Mouse (Mus musculus) heart, postnatal 25 days (tissue): Measurements from ENCODE around the gene Fam107a. TPM values are rescaled to one million over a fixed set of nuclear protein-coding genes. Genes with fewer than 3 reads are reported as not detected.
A peak's percentile ranks its signal among the peaks of the same experiment; 100 is the strongest.
"Not testable (repeated sequence)": the region's sequence is repeated elsewhere in the genome, so short reads cannot be mapped to it uniquely, and the experiment has no call there.

Source experiments
- DNase-seq: peaks from one replicate; pipeline ENCODE4 v3.0.0; 2022; ENCODE audit warnings: low spot score
- intact Hi-C: fragments of 180-260 bp; cut with DNase I; formaldehyde crosslinking; loops from one replicate; pipeline ENCODE4 v1.15.1; 2025
- total RNA-seq, 2 experiments: library from RNA; stranded (reverse); gene quantifications; 2 replicates each; pipeline ENCODE4 v1.2.3; 2021

The Fam107a gene
- total RNA-seq, 2 experiments from 2014 or later, result 4.8 to 10.6 TPM

DNA sequence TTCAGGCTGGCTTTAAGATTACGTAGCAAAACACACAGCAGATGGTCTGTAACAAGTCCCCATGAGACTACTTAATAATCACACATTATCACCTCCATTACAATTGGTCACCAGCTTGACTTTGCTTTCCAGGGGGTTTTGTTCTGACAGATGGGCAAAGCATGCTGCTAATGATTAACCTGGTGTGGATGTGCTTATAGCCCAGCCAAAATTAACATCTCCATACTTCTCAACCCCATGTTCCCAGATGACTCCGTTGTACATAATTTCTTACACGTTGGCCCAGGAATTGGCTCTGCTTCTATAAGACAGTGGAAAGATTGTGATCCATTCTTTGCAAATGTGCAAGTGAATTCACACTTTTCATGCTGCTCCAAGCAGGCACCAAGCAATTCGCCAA lies 7.9 kb upstream of the Fam107a start:
- DNase-seq, result no peak
- intact Hi-C loops, result no loop called here

DNA sequence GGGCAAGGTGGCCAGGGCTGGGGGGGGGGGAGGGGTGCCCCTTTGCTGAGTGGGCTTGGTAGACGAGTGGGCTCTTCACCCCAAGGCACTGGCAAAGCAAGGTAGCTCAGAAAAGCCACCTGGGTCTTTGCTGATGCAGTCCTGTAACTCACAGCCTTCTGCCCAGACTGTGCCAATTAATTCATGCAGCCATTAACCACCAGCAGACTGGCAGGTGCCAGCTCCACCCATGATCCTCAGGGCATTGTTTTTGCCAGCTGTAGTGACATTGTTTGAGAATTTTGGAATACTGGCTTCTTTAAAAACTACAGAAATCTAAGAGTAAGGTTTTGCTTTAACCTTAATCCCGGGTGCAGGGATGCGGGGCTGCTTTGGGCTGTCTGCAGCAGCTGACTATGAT lies 2.7 kb upstream of the Fam107a start:
- DNase-seq, result no peak
- intact Hi-C loops, result no loop called here

- intact Hi-C loops, result loop anchor here (10.0 kb wide), 1 partner anchor 222 kb away; the partner anchor contains the start of gene Pxk
- no peak for DNase-seq
Measured at GRCm38 (mm10) chr14:8316366-8317193, 1.2 kb downstream of the Fam107a start.

- intact Hi-C loops, result loop anchor here (2.0 to 10.0 kb wide), 2 partner anchors 14 to 220 kb away; partner anchors contain the start of gene Pxk
- DNase-seq, result no peak
Measured at GRCm38 (mm10) chr14:8315169-8315568, 2.7 kb downstream of the Fam107a start.

DNA sequence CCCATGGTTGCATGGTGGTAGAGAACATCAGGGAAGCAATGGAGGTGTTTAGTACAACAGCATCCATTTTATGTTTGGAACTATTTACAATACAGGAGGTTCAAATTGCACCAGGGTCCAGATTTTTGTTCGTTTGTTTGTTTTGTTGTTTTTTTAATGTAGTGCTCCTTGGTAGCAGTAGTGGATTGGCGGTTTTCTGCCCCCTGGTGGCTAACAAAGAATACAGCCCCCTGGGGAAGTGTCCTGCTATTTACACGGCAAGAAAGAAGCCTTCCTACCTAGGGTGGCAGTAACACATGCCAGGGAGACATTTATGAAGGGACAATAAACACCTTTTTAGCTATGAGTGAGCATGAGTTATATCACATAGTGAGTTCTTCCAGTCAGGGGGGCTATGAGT lies 3.3 kb downstream of the Fam107a start:
- intact Hi-C loops, result loop anchor here (2.0 to 10.0 kb wide), 2 partner anchors 14 to 220 kb away; partner anchors contain the start of gene Pxk
- no peak for DNase-seq

DNA sequence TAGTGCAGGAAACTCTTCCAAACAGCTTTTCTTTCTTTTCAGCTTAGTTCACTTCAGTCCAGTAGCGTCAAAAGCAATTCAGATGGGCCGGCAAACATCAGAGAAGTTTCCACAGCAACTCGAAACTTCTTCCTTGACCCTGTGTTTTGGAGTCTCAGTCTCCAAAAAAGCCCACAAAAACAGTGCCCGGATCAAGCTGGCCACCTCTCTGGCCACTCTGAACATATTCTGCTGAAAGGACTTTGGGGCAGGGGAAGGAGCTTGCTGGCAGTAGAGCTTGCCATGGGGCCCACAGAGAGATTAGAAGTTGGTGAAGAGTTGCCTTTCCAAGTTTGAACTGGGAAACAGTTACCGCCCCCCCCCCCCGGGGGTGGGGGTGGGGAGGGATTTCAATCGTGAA lies 3.9 kb downstream of the Fam107a start:
- intact Hi-C loops, result loop anchor here (2.0 to 10.0 kb wide), 2 partner anchors 13 to 219 kb away; partner anchors contain the start of gene Pxk

DNA sequence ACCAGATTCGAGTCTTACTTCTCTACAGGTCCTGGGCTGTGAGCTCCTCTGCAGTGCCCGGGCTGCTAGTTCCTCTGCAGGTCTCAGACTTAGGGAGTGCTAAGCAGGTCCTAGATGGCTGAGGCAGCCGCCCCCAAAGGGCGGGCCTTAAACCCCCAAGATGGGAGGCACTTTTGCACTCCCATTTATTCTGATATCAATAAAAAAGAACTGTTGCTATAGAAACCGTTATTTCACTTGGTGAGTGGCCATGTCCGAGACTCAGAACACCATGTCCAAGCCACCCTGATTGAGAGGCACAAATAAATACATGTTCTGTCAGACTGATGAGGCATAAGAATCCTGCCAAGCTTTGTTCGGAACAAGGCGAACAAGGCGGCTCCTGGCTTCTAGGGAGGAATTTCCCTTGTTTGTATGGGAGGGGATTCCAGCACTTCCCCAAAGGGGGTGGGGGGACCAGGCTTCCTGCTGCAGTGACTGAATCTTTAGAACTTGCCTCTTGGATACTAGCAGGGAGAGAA lies 8.1 kb downstream of the Fam107a start:
- peak; percentile 56 for DNase-seq
- intact Hi-C loops, result loop anchor here (10.0 kb wide), 1 partner anchor 215 kb away; the partner anchor contains the start of gene Pxk

More for the DNA sequence above, 3.9 kb downstream of the Fam107a start:
- DNase-seq, result no peak

DNA sequence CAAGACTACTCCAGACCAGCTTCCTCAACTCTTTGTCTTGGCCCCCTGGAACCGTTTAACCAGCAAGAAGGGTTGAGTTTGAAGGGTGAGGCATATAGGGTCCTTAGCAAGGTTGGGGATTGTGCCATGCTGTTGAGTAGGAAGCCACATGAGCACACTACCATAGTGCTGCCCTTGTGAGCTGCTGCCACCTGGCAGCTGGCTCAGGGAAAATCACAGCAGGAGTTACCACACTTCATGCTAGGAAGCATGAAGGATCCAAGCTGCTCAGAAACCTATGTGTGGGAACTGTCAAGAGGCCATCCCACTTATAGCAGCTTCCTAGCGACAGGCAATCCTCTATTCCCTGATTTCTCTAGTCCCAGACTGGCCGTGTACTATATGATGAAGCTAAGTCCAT lies 9.2 kb downstream of the Fam107a start:
- intact Hi-C loops, result no loop called here
- no peak for DNase-seq

DNA sequence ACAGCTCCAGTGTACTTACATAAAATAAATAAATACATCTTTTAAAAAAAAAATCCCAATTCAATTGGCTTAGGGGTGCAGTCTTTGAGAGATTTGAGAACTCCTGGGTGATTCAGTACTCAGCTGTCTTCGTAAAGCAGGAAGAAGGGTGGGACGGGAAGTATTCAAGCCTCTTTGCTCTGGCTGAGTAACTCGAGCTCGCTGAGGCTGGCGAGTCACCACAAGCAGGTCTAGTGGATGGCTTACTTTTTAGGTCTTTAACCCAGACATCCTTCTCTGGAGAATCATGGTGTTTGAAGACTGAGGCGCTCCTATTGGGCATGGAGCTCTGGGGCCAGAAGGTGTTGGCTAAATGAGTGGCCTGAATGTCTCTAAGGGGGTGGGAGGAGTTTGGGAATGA lies 10.9 kb downstream of the Fam107a start:
- intact Hi-C loops, result no loop called here
- DNase-seq, result no peak

GRCm38 (mm10) chr14:8305014-8305413 lies 12.8 kb downstream of the Fam107a start:
- intact Hi-C loops, result no loop called here
- DNase-seq, result no peak

DNA sequence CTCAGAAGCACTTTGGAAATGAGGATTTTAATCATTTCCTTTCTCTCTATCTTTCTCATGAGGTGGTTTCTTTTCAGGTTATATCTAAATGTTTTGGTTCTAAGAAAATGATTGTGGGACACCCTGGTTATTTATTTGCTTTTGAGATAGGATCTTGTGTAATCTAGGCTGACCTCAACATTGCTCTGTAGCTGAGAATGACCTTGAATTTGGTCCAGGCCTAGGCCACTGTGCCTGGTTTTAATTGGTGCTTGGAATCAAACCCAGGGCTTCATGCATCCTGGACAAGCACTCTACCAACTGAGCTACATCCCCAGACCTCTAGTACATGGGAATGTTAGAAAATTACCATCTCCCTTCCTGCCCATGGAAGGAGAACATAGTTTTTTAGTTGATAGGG lies 13.7 kb downstream of the Fam107a start:
- intact Hi-C loops, result no loop called here
- DNase-seq, result no peak

GRCm38 (mm10) chr14:8302687-8303086 lies 15.1 kb downstream of the Fam107a start:
- no peak for DNase-seq
- intact Hi-C loops, result no loop called here

- intact Hi-C loops, result loop anchor here (1.0 to 2.0 kb wide), 2 partner anchors 15 to 46 kb away; no protein-coding TSS in a partner anchor
- no peak for DNase-seq
Measured at GRCm38 (mm10) chr14:8300281-8300680, 17.5 kb downstream of the Fam107a start.

- DNase-seq, result no peak
- intact Hi-C loops, result no loop called here
Measured at GRCm38 (mm10) chr14:8297889-8298293, 19.9 kb downstream of the Fam107a start.

- intact Hi-C loops, result no loop called here
- DNase-seq, result no peak
Measured at GRCm38 (mm10) chr14:8294257-8294656, 23.6 kb downstream of the Fam107a start.

DNA sequence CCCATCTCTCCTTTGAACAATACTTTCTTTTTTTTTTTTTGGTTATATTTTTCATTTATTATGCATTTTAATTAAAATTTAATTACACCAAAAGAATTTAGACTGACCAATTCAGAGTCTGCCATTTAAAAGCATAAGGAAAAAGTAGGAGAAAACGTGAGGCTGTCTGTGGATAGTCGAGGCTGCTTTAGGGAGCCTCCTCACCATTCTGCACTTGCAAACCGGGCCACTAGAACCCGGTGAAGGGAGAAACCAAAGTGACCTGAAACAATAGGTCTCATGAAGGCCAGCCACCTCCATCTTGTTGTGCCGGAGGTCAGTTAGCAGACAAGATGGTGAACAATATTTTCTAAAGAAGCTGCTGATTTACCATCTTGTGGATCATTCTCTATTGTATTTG lies 31.2 kb downstream of the Fam107a start:
- intact Hi-C loops, DNase-seq: not testable (repeated sequence)

DNA sequence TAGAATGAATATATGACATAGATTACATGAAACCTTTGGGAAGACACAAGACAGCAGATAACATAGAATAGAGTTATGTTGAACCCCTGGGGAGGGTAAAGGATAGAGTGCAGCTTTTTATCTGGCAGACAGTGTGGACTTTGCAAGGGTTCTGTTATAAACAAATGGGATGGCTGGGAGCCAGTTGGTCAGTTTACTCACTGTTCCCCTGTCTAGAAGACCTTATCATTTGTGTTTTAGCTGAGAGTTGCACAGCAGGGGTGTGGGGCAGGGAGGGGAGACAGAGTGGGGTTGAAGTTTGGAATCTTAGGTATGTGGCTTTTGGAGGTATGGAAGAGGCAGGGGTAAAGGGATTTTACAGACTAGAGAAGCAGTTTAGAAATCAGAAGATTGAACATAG lies 34.0 kb downstream of the Fam107a start:
- no peak for DNase-seq
- intact Hi-C loops, result no loop called here

DNA sequence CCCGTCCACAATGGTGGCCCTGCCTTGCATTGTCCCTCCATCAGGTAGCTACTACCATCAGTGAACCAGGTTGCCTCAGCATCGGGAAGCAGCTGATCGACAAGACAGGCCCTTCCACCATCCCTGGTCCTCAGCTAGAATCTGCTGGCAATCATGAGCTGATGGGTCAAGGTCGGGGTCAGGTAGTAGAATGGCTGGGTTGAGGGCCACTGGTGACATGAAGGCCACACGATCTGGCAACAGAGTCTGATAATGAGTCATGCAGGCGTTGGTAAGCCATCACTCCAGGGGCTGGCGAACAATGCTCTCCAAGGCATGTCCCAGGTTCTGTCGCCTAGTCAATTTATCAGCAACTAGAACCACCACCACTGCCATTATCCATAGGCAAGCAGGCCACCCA lies 46.5 kb downstream of the Fam107a start:
- intact Hi-C loops, DNase-seq: not testable (repeated sequence)

GRCm38 (mm10) chr14:8264378-8264777 lies 53.4 kb downstream of the Fam107a start:
- intact Hi-C loops, result no loop called here

GRCm38 (mm10) chr14:8262242-8262641 lies 55.6 kb downstream of the Fam107a start:
- intact Hi-C loops, result no loop called here
- no peak for DNase-seq

More at GRCm38 (mm10) chr14:8264378-8264777, 53.4 kb downstream of the Fam107a start:
- DNase-seq, result no peak

- intact Hi-C loops, result no loop called here
- DNase-seq, result no peak
Measured at GRCm38 (mm10) chr14:8260214-8260613, 57.6 kb downstream of the Fam107a start.
